Mouse (Mus musculus): ENCODE results near the gene Mutyh. TPM values are rescaled to one million over a fixed set of nuclear protein-coding genes. Genes with fewer than 3 reads are reported as not detected.

Gene Mutyh
- polyA plus RNA-seq, 1 experiment from 2014 or later, result 20.1 TPM

DNA sequence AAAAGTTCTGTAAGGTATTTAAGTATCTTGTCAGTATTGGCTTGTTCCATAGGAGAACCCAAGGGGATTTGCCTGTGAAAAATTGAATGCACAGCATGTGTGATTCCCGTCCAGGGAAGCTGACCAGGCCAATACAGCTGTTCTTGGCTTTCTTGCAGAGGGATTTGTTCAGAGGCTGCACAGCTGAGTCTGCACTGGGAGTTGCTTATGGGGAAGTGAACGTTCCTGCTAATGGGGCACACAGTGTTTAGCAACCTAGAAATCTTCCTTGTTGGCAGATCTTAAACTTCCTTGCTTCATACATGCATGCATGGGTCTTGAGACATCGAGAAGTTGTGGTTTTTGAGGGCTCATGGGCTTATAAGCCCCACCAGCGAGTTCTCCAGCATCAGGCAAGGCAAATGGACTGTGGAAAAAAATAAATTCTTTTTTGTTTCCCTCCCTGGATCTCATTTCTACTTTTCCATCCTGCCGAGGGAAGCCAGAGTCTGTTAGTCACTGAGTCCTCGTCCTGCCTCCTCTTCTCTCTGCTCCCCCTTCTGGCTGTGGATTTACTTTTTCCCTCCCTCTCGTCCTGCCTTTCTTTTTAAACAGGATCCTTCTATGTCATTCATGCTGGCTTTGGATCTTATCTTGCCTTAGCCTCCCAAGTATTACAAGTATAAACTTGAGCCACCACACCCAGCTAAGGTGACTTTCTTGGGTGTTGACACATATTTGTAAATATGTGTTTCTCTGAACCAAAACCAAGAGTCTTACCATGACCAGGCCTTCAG is 19.4 kb upstream of the Mutyh start:
- Histone ChIP-seq H3K4me2 (replicated peaks) (no peak overlapping the region), H3K9me3 (no peaks in the 10 kb centered on the region), H3K4me1 (0 out of 2 replicates have a peak, but pooled peaks cover 4% of the 10 kb centered on the region), H3K36me3 (no peaks in the 10 kb centered on the region), H3K27me3 (no peaks in the 10 kb centered on the region), H3K4me3 (no peak overlapping the region), H3K9ac (no peak overlapping the region), H3K27ac (0 out of 2 replicates have a peak overlapping the region, but pooled peaks have one; percentile 65)
- no peak for ATAC-seq (ENCODE audit: insufficient number of reproducible peaks, insufficient read depth, low FRiP score, low TSS enrichment)
- 41% methylated on average over 7 of the region's 7 CpGs for WGBS

DNA sequence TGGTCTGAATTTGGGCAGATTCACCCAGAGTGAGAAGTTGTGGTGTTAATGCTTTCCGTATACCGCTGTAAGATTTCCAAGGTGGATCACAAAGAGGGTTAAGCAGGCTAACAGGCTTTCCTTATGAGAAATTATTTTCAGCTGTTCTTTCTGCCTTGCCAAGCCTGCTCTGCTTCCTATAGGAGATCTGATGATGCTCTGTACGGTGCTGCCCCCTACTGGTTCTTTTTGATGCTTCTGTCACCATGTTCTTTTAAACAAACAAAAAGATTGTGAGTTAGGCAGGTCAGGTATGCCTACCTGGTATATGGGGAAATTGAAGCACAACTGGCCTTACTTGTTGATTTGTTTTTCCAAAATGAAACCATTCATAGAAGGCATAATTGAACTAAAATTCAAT is 18.6 kb upstream of the Mutyh start:
- no peaks in the 10 kb centered on the region for H3K9me3 ChIP-seq
- H3K27ac ChIP-seq, result 0 out of 2 replicates have a peak overlapping the region, but pooled peaks have one; percentile 65
- 0 out of 2 replicates have a peak, but pooled peaks cover 4% of the 10 kb centered on the region for H3K4me1 ChIP-seq
- no peaks in the 10 kb centered on the region for H3K27me3 ChIP-seq
- H3K9ac ChIP-seq, result no peak overlapping the region
- H3K4me2 ChIP-seq (replicated peaks), result 0 out of 2 replicates have a peak overlapping the region, but pooled peaks have one; percentile 16
- no peaks in the 10 kb centered on the region for H3K36me3 ChIP-seq
- WGBS, result 2% methylated on average over 3 of the region's 3 CpGs
- peak; percentile 56; the same call in 1 of the 2 replicates for ATAC-seq (ENCODE audit: insufficient number of reproducible peaks, insufficient read depth, low FRiP score, low TSS enrichment)
- H3K4me3 ChIP-seq, result no peak overlapping the region

DNA sequence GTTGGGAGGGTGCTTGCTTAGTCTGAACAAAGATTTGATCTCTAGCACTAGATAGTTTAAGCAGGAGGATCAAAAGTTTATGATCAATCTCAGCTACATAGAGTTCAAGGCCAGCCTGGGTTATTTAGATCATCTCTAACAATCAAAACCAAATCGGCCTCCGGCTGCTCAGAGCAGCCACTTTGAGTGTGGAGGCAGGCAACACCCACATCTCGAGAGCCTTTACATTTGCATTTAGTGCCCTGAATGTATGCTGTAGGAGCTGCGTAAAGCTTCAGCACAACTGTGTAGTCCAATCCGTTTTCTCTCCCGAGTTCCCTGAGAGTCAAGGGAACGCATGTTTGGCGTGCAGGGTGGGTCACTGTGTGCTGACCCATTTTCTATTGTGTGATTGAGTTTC is 15.1 kb upstream of the Mutyh start:
- Histone ChIP-seq H3K4me1 (0 out of 2 replicates have a peak, but pooled peaks cover 4% of the 10 kb centered on the region), H3K9ac (no peak overlapping the region), H3K27me3 (no peaks in the 10 kb centered on the region), H3K36me3 (no peaks in the 10 kb centered on the region), H3K4me3 (no peak overlapping the region), H3K27ac (no peak overlapping the region), H3K9me3 (no peaks in the 10 kb centered on the region), H3K4me2 (replicated peaks) (no peak overlapping the region)
- WGBS, result 88% methylated on average over 8 of the region's 8 CpGs
- no peak for ATAC-seq (ENCODE audit: insufficient number of reproducible peaks, insufficient read depth, low FRiP score, low TSS enrichment)

DNA sequence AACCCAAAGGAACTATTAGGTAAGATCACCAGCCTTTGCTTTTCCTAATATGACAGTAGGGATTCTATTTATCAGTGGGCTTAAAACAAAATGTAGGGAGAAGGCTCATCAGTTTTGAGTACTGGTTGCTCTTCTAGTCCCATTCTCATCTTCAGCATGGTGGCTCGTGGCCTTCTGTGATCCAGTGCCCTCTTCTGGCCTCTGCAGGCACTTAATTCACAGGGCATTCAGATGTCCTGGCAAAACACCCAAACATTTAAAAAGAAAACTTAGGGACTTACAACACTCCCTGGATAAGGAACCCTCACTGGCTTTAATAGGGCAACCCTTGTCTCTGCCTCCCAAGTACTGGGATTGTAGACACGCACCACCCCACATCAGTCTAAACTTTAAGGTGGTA is 13.2 kb upstream of the Mutyh start:
- no peaks in the 10 kb centered on the region for H3K36me3 ChIP-seq
- H3K9me3 ChIP-seq, result no peaks in the 10 kb centered on the region
- H3K27ac ChIP-seq, result no peak overlapping the region
- H3K9ac ChIP-seq, result no peak overlapping the region
- no peak overlapping the region for H3K4me2 ChIP-seq (replicated peaks)
- no peak overlapping the region for H3K4me3 ChIP-seq
- H3K27me3 ChIP-seq, result no peaks in the 10 kb centered on the region
- no peaks in the 10 kb centered on the region for H3K4me1 ChIP-seq
- 74% methylated on average over 2 of the region's 2 CpGs for WGBS
- ATAC-seq (ENCODE audit: insufficient number of reproducible peaks, insufficient read depth, low FRiP score, low TSS enrichment), result no peak

DNA sequence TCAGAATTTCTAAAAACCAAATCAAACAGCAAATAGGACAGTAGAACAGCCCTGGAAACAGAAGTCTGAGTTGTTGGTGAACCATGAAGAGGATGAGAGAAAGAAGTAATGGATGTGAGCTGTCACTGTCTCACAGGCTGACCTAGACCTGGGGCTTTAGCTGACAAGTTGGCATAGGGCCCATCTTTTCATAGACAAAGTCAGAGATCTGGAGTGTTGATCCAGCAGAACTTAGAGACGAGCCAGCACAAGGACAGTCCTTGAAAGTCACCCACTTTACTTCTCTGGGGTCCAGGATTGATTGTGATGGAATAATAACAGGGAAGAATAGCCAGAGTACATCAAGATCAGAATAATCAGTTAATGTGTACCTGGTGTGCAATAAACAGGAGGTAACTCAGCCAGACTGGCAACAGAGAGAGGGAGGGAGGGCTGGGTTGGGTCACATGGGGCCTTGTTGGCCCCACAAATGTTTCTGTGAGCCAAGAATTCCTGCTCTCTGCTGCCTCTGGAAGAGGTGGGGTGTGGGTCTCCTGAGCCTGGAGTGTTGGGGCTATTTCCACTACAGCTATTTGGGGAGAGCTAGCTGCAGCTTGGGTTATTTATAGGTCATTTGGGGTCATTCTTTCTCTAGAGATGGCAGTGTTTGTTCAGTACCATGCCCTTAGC is 10.9 kb upstream of the Mutyh start:
- Histone ChIP-seq H3K4me3 (no peak overlapping the region), H3K9ac (no peak overlapping the region), H3K27me3 (no peaks in the 10 kb centered on the region), H3K4me1 (no peaks in the 10 kb centered on the region), H3K36me3 (0 out of 2 replicates have a peak, but pooled peaks cover under 1% of the 10 kb centered on the region), H3K4me2 (replicated peaks) (no peak overlapping the region), H3K27ac (no peak overlapping the region), H3K9me3 (no peaks in the 10 kb centered on the region)
- ATAC-seq (ENCODE audit: insufficient number of reproducible peaks, insufficient read depth, low FRiP score, low TSS enrichment), result no peak
- 78% methylated on average over 1 of the region's 1 CpGs for WGBS

DNA sequence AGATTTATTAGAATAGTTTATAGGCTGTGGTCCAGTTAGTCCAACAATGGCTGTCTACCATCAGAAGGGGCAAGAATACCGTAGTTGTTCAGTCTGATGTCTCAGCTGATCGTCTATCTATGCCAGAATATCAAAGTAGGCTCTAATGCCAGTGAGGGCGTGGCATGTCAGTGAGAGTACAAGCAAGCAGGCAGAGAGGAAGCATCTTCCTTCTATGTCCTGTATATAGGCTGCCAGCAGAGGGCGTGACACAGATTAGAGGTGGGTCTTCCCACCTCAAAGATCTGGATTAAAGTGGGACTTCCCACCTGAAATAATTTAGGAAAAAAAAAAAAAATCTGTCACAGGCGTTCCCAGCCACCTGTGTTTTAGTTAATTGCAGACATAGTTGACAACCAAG is 7.6 kb upstream of the Mutyh start:
- no peaks in the 10 kb centered on the region for H3K9me3 ChIP-seq
- H3K4me2 ChIP-seq (replicated peaks), result no peak overlapping the region
- no peak overlapping the region for H3K9ac ChIP-seq
- H3K27ac ChIP-seq, result no peak overlapping the region
- no peak for ATAC-seq (ENCODE audit: insufficient number of reproducible peaks, insufficient read depth, low FRiP score, low TSS enrichment)
- WGBS, result 36% methylated on average over 5 of the region's 5 CpGs
- H3K27me3 ChIP-seq, result no peaks in the 10 kb centered on the region
- H3K4me1 ChIP-seq, result no peaks in the 10 kb centered on the region
- peaks cover 32% of the 10 kb centered on the region for H3K36me3 ChIP-seq
- H3K4me3 ChIP-seq, result no peak overlapping the region

DNA sequence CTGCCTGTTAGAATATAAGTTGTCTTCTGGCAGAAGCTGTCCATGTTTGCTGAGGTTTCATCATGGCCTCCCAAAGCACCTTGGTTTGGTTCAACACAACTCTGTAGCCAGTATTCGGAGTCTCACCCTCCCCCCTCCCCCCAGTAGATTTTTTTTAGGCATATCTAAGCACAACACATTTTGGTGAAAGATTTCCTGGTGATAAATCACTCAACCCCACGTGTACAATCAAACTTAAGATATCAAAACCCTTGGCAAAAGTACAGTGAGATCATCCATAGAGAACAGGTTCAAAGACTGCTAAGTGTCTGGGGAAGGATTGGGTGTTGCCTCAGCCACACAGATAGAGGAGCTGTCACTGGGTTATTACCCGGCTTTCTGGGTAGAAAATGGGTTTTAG is 3.5 kb downstream of the Mutyh start:
- no peak overlapping the region for H3K4me3 ChIP-seq
- WGBS, result 87% methylated on average over 3 of the region's 3 CpGs

DNA sequence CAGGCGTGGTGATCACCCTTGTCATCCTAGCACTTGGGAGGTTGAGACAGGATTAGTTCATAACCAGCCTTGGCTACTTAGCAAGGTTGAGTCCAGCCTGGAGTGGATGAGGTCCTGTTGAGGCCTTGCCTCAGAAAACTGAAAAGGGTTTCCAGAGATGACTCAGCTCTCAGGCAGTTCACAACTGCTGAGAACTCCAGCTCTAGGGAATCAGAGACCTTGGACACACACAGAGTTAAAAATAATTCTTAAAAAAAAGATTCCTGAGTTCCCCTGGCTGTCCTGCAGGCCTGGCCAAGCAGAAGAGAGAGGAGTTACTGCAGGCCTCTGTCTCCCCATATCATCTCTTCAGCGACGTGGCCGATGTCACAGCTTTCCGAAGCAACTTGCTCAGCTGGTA is 7.8 kb downstream of the Mutyh start:
- no peak overlapping the region for H3K4me3 ChIP-seq
- no peak overlapping the region for H3K27ac ChIP-seq
- no peaks in the 10 kb centered on the region for H3K4me1 ChIP-seq
- peaks cover 9% of the 10 kb centered on the region for H3K27me3 ChIP-seq
- 91% methylated on average over 5 of the region's 5 CpGs for WGBS
- peaks cover 28% of the 10 kb centered on the region for H3K36me3 ChIP-seq
- no peak for ATAC-seq (ENCODE audit: insufficient number of reproducible peaks, insufficient read depth, low FRiP score, low TSS enrichment)
- no peak overlapping the region for H3K4me2 ChIP-seq (replicated peaks)
- no peak overlapping the region for H3K9ac ChIP-seq
- no peaks in the 10 kb centered on the region for H3K9me3 ChIP-seq

More for the DNA sequence above, 3.5 kb downstream of the Mutyh start:
- Histone ChIP-seq H3K27ac (no peak overlapping the region), H3K27me3 (no peaks in the 10 kb centered on the region), H3K9ac (no peak overlapping the region), H3K4me2 (replicated peaks) (no peak overlapping the region), H3K36me3 (peaks cover 4% of the 10 kb centered on the region; the same call in 1 of the 2 replicates), H3K4me1 (peaks cover 8% of the 10 kb centered on the region), H3K9me3 (no peaks in the 10 kb centered on the region)
- ATAC-seq (ENCODE audit: insufficient number of reproducible peaks, insufficient read depth, low FRiP score, low TSS enrichment), result no peak

DNA sequence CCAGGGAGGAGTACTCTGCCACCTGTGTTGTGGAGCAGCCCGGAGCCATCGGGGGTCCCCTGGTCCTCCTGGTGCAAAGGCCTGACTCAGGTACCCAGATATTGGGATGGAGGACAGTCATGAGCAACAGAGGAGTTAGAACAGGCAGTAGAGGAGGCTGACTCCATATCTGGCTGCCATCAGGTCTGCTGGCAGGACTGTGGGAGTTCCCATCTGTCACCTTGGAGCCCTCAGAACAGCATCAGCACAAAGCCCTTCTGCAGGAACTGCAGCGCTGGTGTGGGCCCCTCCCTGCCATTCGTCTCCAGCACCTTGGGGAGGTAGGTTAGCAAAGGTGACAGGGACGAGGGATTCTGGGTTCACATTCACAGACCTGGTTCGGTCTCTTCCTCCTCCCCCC is 10.0 kb downstream of the Mutyh start:
- WGBS, result 88% methylated on average over 6 of the region's 6 CpGs
- Histone ChIP-seq H3K4me2 (replicated peaks) (no peak overlapping the region), H3K27ac (no peak overlapping the region), H3K27me3 (peaks cover 22% of the 10 kb centered on the region), H3K9ac (no peak overlapping the region), H3K4me1 (peaks cover 8% of the 10 kb centered on the region), H3K9me3 (no peaks in the 10 kb centered on the region), H3K4me3 (no peak overlapping the region), H3K36me3 (peaks cover 28% of the 10 kb centered on the region)
- no peak for ATAC-seq (ENCODE audit: insufficient number of reproducible peaks, insufficient read depth, low FRiP score, low TSS enrichment)

DNA sequence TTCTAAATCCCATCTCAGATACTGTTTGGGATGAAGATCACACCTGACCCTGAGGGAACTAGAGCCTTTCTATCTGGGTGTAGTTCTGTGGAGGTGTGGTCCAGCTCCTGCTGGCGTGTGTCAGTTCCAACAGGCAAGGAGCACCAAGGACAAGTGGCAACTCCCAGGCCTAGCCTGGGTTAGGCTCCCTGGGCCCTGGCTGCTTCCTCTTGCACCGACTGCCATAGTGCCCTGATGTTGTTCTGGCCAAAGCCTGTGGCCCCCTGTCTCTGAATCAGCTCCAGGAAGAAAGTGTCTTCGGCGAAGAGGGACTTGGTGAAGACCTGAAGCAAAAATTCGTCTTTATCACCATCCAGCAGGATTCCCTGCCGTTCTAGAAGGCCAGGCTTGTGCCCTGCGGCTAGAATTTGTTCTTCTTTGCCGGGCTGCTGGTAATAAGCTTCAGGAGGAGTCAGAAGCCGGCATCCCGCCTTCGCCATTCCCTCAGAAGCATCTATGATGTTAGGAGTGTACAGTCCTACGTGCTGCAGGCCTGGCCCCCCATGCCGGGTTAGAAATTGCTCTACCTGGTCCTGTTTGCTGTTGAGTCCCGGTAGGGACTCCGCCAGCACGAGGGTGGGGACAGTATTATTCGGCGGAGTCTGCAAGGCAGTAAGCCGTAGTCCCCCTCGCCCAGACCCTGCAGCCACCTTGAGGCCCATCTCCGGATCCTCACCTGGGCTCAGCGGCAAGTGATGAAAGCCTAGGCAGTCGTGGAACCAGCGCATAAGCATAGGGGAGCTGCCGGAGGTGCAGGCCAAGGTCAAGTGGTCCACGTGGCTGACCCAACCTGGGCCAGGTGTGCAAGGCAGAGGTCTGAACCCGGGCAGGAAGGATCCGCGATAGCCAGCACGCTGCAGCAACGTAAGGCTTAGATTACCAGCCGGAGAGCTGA is 12.7 kb downstream of the Mutyh start:
- ATAC-seq (ENCODE audit: insufficient number of reproducible peaks, insufficient read depth, low FRiP score, low TSS enrichment), result no peak
- H3K27ac ChIP-seq, result no peak overlapping the region
- 16% methylated on average over 32 of the region's 32 CpGs for WGBS
- H3K36me3 ChIP-seq, result peaks cover 24% of the 10 kb centered on the region
- no peaks in the 10 kb centered on the region for H3K9me3 ChIP-seq
- H3K27me3 ChIP-seq, result peaks cover 22% of the 10 kb centered on the region
- H3K4me3 ChIP-seq, result peak overlapping the region; percentile 51
- H3K9ac ChIP-seq, result peak overlapping the region; percentile 40
- peaks cover 10% of the 10 kb centered on the region for H3K4me1 ChIP-seq
- H3K4me2 ChIP-seq (replicated peaks), result peak overlapping the region; percentile 95

DNA sequence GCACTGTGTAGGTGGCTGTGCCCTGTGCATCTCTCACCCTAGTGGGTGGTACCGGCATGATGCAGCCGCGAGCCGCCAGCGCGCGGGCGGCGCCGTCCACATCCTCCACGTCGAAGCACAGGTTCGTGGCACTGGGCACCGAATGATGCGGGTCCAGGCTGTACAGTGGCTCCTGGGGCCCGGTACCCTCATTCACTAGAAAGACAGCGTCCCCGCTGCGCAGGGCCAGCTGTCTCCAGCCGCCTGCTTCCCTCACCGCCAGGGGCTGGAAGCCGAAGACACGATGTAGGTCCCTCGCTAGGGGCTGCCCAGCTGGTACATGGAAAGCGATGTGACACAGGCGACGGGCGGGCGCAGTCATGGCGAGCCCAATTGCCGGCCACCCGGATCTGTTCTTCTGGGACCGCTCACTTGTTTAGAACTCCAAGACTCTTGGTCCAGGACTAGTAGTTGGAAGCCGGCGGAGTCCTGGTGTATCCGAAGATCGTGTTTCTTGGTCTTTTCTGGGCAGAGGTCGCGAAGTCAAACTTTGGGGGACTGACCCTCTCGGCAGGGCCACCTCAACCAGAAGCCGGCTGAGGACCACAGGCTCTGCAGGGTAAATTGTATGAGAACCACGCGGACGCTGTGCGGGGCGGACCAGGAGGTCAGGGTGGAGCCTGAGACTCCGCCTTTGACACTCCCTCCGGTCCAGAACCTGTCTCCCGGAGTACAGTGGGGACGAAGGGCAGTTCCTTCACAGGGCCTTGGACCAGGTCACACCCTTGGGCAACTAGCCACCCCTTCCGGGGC is 13.6 kb downstream of the Mutyh start:
- peak; percentile 62 for ATAC-seq (ENCODE audit: insufficient number of reproducible peaks, insufficient read depth, low FRiP score, low TSS enrichment)
- H3K9me3 ChIP-seq, result no peaks in the 10 kb centered on the region
- WGBS, result under 1% methylated on average over 51 of the region's 51 CpGs
- H3K4me1 ChIP-seq, result peaks cover 13% of the 10 kb centered on the region
- peak overlapping the region; percentile 95 for H3K4me2 ChIP-seq (replicated peaks)
- H3K4me3 ChIP-seq, result peak overlapping the region; percentile 51
- H3K36me3 ChIP-seq, result peaks cover 24% of the 10 kb centered on the region
- H3K27ac ChIP-seq, result no peak overlapping the region
- H3K27me3 ChIP-seq, result peaks cover 22% of the 10 kb centered on the region
- H3K9ac ChIP-seq, result peak overlapping the region; percentile 40

Data from embryonic facial prominence, embryonic 12.5 days (tissue).